Mouse (Mus musculus) stomach, postnatal 0 days (tissue): ENCODE measurements at regions not wholly inside any gene's neighbourhood (a gene's known extent, or its start where the extent isn't known, plus 50 kb on each side); places are given as distances from the start of the nearest gene placed in this dataset.

ENCODE experiments used
- ATAC-seq: fragments of 200-750 bp; cut with Nextera tagmentation; 2 replicates; pipeline ENCODE4 v1.8.0; 2017; ENCODE audit not compliant: low FRiP score, low TSS enrichment
- DNase-seq: peaks from one replicate; pipeline ENCODE4 v3.0.0-alpha.2; 2016; ENCODE audit warnings: low spot score
- H3K27ac ChIP-seq: fragments of 300-500 bp; sonication (generic); replicated peaks from 2 replicates; pipeline ENCODE4 v1.5.1; 2014; ENCODE audit warnings: mild to moderate bottlenecking, control low read depth
- H3K27me3 ChIP-seq: fragments of 300-500 bp; sonication (generic); 2 replicates; pipeline ENCODE4 v1.6.1; 2014; ENCODE audit warnings: low read length; ENCODE audit not compliant: control insufficient read depth, insufficient read depth
- H3K36me3 ChIP-seq: fragments of 300-500 bp; sonication (generic); 2 replicates; pipeline ENCODE4 v1.6.1; 2014; ENCODE audit warnings: low read length, mixed read lengths; ENCODE audit not compliant: control insufficient read depth, insufficient read depth
- H3K4me1 ChIP-seq: fragments of 300-500 bp; sonication (generic); replicated peaks from 2 replicates; pipeline ENCODE4 v1.6.1; 2014; ENCODE audit warnings: antibody characterized with exemption; ENCODE audit not compliant: control insufficient read depth, insufficient read depth
- H3K4me2 ChIP-seq: fragments of 300-500 bp; sonication (generic); replicated peaks from 2 replicates; pipeline ENCODE4 v1.6.1; 2014; ENCODE audit warnings: low read depth, mild to moderate bottlenecking, control low read depth, moderate library complexity
- H3K4me3 ChIP-seq: fragments of 300-500 bp; sonication (generic); 2 replicates; pipeline ENCODE4 v1.5.1; 2014; ENCODE audit warnings: low read depth, low read length, control low read depth
- H3K9ac ChIP-seq: fragments of 300-500 bp; sonication (generic); 2 replicates; pipeline ENCODE4 v1.6.1; 2014; ENCODE audit warnings: mild to moderate bottlenecking, low read length, control low read depth, mixed read lengths
- H3K9me3 ChIP-seq: fragments of 300-500 bp; sonication (generic); 2 replicates; pipeline ENCODE4 v1.6.1; 2016; ENCODE audit warnings: low read length; ENCODE audit not compliant: control insufficient read depth
- CTCF ChIP-seq: IDR thresholded peaks from 2 replicates; pipeline ENCODE4 v1.5.1; 2016; ENCODE audit warnings: antibody characterized with exemption, low read depth, mild to moderate bottlenecking, moderate library complexity
- EP300 ChIP-seq: optimal IDR thresholded peaks from 2 replicates; pipeline ENCODE3; 2016; ENCODE audit warnings: antibody characterized with exemption
- WGBS: fragments of 180-500 bp; shearing (Covaris S2); extraction: QIAGEN DNeasy Blood & Tissue Kit; methylation state at CpG from one replicate; pipeline ENCODE4 v1.1.7; 2014; 5-methylcytosine and 5-hydroxymethylcytosine counted together

DNA sequence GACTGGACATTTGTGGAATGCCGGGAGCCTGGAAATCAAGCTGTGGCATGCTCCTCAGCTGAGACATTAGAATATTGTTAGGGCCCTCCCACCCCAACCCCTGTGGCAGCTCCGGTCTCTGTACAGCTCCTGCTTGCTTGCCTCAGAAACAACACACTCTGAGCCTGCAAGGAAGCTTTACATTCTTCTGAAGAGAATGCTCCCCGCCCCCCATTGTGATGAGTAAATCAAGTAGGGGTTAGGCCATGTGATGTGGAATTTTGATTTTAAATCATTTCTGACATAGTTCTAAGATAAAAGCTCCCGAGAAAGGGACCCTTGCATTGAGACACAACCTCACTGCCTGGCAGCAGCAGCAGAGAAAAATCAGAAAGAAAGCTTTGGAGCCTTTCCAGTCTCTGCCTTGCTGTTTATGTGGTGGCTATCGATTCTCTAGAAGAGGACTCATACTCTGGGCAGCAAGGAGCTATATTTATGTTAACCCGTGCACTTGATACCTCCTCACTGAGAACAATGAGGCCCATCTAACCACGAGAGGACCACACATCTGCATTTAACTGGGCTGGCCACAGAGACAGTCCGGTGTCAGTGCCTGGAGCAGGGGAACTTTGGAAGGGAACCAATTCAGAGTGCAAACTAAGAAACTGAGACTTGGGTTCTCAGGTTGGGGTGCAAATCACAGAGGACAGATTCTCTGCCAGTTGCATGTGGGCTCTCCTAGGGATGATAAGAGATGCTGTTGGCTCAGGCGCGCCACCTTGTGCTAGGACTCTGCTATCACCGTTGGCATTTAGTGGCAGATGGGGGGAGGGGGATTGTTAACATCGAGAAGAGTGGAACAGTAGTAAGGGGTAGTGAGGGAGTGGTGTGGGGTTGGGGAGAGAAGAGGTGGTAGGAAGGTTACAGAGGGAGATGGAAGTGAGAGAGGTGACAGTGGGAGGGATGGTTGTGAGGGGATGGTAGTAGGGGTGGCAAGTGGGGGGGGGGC lies 218.7 kb upstream of the Camk1g start:
- TF ChIP-seq EP300: no peak
- peak; percentile 95 for TF ChIP-seq CTCF
- ATAC-seq (peak; percentile 45; the same call in 1 of the 2 replicates), DNase-seq (peak; percentile 73)
- Histone ChIP-seq H3K4me1 (no peaks in the 10 kb centered on the region), H3K9me3 (no peaks in the 10 kb centered on the region), H3K9ac (no peak overlapping the region), H3K27ac (0 out of 2 replicates have a peak overlapping the region, but pooled peaks have one; percentile 0), H3K4me2 (no peak overlapping the region; the same call in 1 of the 2 replicates), H3K4me3 (no peak overlapping the region), H3K36me3 (no peaks in the 10 kb centered on the region), H3K27me3 (no peaks in the 10 kb centered on the region)
- WGBS: 16% methylated on average over 12 of the region's 12 CpGs

DNA sequence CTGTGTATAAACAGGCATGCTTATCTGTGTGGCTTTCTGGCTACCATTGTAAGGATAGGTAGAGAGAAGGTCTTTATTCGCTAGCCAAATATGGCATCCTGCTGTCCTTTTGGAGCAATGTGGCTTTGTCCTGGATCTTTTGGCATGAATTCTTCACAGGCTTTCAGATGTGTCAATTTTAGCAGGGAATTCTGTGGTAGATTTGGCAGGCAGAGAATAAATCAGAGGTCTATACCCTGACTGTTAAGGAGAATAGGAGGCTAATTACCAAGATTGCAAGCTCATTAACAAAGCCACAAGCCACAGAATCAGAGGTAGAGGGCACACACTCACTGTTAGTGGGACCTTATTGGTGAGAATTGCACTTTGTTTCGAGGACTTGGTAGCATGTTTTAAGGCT lies 217.2 kb upstream of the Camk1g start:
- Histone ChIP-seq H3K9me3 (no peaks in the 10 kb centered on the region), H3K4me1 (no peaks in the 10 kb centered on the region), H3K4me3 (no peak overlapping the region), H3K27me3 (no peaks in the 10 kb centered on the region), H3K27ac (no peak overlapping the region), H3K9ac (no peak overlapping the region), H3K4me2 (no peak overlapping the region), H3K36me3 (no peaks in the 10 kb centered on the region)
- TF ChIP-seq CTCF (no peak), EP300 (no peak)
- ATAC-seq (no peak), DNase-seq (no peak)
- 89% methylated on average over 2 of the region's 2 CpGs for WGBS

DNA sequence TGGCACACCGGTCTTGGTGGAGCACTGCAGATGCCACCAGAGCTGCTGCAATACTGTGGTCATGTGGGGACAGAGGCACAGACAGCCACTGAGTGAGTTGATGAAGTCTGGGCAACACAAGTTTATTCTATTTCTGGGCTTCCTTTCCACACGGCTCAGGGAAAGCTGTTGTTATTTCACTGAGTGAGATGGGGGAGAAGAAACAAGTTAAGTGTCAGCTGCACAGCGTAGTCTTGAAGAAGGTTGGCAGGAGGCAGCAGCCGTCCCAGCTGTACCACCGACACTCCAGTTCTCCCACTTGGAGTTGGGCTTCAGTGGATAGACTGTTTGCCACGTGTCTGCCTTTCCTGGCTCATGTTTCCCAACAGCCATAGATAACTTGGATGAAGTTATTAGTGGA lies 216.8 kb upstream of the Camk1g start:
- Histone ChIP-seq H3K27ac (no peak overlapping the region), H3K9me3 (no peaks in the 10 kb centered on the region), H3K36me3 (no peaks in the 10 kb centered on the region), H3K4me2 (no peak overlapping the region), H3K4me1 (no peaks in the 10 kb centered on the region), H3K27me3 (no peaks in the 10 kb centered on the region), H3K9ac (no peak overlapping the region), H3K4me3 (no peak overlapping the region)
- ATAC-seq: no peak
- TF ChIP-seq EP300 (no peak), CTCF (no peak)
- WGBS: 55% methylated on average over 6 of the region's 6 CpGs
- DNase-seq: no peak

DNA sequence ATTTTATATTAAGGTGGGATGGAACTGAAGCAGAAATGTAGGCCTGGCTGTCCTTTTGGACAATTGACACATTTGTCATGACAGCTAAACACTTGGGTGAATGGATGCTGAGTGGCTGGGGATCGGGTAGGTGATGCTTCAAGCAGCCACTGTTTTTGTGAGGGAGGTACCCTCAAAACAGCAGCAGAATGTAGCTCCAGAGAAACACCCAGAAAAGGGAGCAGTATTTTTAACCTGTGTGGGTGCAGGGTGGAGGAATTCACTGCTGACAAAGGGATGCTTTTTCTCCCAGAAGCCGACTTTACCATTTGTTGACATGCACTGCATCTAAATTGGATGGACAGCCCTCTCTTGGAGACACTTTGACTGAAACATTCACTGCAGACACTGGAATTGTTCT lies 213.7 kb upstream of the Camk1g start:
- Histone ChIP-seq H3K4me3 (no peak overlapping the region), H3K4me2 (no peak overlapping the region), H3K36me3 (no peaks in the 10 kb centered on the region), H3K27me3 (no peaks in the 10 kb centered on the region), H3K27ac (no peak overlapping the region), H3K4me1 (no peaks in the 10 kb centered on the region), H3K9ac (no peak overlapping the region), H3K9me3 (no peaks in the 10 kb centered on the region)
- no peak for TF ChIP-seq EP300
- TF ChIP-seq CTCF: no peak
- WGBS: 84% methylated on average over 2 of the region's 2 CpGs
- no peak for ATAC-seq
- no peak for DNase-seq

DNA sequence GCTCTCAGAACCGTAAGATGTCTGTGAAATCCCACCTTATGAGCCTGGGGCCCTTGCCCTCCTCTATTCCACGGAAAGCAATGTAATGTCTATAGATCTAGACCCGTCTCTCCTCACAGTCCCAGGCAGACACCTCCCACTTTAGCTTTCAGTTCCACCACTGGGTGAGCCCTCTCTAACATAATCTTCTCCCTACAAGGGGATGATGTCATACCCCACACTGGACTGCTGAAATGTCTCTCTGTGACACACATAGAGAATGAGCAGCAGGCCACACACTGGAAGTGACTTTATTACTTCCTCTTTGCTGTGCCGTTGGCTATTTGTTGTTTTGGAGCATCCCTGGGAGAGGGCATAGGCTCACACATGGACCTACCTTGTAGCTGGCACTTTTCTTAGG lies 210.3 kb upstream of the Camk1g start:
- Histone ChIP-seq H3K9ac (no peak overlapping the region), H3K4me3 (no peak overlapping the region), H3K4me1 (no peaks in the 10 kb centered on the region), H3K9me3 (no peaks in the 10 kb centered on the region), H3K4me2 (no peak overlapping the region), H3K36me3 (no peaks in the 10 kb centered on the region), H3K27ac (no peak overlapping the region), H3K27me3 (no peaks in the 10 kb centered on the region)
- 65% methylated on average over 4 of the region's 4 CpGs for WGBS
- DNase-seq: no peak
- TF ChIP-seq EP300 (no peak), CTCF (no peak)
- no peak for ATAC-seq

DNA sequence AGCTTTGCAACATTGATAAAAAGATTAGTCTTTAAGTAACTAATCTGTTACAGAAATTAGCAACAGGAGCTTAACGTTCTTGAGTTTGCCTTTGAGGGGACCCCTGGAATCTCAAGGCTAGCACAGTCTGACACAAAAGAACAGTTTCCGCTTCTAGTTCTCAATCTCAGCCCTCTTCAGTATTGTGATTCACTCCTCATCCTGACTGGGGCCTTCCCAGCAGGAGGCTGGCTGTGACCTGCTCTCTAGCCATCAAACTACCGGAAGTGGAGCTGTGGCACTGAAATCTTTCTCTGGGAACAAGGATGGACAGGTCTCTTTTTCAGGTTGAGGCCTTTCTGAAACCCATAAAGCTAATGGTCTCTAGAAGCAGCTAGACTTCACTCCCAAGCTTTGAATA lies 209.6 kb upstream of the Camk1g start:
- Histone ChIP-seq H3K36me3 (no peaks in the 10 kb centered on the region), H3K4me3 (no peak overlapping the region), H3K27ac (no peak overlapping the region), H3K4me2 (no peak overlapping the region), H3K27me3 (no peaks in the 10 kb centered on the region), H3K9me3 (no peaks in the 10 kb centered on the region), H3K9ac (no peak overlapping the region), H3K4me1 (no peaks in the 10 kb centered on the region)
- WGBS: 81% methylated on average over 3 of the region's 3 CpGs
- DNase-seq (no peak), ATAC-seq (no peak)
- TF ChIP-seq CTCF (no peak), EP300 (no peak)
